Mouse (Mus musculus): ENCODE results near the gene Kat2b.
A peak's percentile ranks its signal among the peaks of the same experiment; 100 is the strongest.
"Not testable (repeated sequence)": the region's sequence is repeated elsewhere in the genome, so short reads cannot be mapped to it uniquely, and the experiment has no call there.

Kat2b gene

DNA sequence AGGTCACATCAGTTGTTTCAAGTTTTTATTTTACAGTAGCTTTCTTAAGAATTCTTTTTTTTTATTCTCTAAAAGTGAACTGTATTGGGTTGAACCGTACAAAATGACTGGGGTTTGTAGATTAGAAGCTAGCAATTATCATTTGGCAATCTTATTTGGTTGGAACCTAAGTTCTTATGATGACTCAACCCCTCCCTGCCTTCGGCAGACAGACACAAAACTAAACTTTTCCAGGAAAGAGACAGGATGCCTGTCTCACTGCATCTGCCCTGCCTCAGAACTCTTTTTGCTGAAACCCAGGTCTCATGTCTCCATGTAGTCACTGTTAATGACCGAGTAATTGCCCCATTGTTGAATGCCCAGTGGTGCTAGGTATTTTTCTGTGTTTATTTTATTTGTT, 97.6 kb downstream of the Kat2b start:
- DNase-seq, result no peak

DNA sequence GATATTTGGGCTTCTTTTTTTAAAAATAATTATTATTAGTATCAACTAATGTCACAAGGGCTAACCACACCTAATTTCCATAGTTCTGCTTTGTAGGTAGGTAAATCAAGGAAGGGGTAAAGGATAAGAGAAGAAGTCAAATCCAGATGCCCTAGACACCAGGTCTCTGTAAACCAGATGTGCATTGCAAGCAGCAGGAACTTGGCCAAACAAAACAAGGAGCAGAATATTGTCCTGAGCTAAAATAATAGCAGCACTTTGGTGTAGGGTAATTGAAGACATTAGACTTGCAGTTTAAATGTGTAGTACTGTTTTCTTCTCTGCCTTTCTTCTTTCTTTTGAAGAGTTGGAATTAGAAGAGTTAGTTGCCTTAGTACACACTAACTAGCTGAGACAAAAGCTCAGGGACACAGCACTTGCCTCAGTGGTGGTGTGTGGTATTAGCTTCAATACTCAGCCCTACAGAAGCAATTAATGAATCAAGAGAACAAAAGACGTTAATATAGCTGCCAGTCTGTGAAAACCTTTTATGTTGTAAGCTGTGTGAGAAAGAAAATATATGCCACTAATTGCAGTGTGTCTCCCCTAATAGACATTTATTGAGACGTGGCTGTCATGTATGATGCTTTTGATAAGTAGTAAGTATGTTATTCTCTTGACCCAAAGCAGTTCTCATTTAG, 98.2 kb downstream of the Kat2b start:
- DNase-seq, result no peak

DNA sequence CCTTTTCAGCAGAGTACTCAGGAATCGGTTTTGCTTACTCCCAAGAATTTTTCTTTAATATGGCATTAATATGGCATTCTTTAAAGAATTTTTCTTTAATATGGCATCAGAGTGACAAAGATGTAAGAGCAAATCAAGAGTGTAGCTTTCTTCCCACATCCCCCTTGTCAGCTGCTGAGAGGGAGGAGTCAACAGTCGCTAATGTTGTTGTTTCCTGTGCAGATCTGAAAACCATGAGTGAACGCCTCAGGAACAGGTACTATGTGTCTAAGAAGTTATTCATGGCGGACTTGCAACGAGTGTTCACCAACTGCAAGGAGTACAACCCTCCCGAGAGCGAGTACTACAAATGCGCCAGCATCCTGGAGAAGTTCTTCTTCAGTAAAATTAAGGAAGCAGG, 103.8 kb downstream of the Kat2b start:
- DNase-seq, result no peak

DNA sequence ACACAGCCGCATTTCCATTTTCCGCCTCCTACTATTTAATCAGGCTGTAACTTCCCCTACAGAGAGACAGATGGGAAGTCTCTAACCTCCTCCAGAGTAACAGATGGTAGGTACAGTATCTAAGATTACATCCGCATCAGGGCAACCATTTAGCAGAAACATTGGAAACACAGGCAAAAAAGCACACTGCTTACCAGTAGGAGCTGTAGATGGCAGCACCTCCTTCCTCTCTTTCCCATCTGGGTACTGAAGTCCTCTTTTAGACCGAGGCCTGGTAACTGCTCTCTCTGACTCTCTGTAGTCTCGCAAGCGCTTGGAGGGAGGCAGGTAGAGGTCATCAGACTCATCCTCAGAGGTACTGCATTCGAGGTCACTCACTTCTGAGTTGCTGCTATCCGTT, 112.1 kb downstream of the Kat2b start:
- DNase-seq, result no peak

- DNase-seq, result no peak
Measured at GRCm38 (mm10) chr17:53688321-53688720, 121.7 kb downstream of the Kat2b start.

DNA sequence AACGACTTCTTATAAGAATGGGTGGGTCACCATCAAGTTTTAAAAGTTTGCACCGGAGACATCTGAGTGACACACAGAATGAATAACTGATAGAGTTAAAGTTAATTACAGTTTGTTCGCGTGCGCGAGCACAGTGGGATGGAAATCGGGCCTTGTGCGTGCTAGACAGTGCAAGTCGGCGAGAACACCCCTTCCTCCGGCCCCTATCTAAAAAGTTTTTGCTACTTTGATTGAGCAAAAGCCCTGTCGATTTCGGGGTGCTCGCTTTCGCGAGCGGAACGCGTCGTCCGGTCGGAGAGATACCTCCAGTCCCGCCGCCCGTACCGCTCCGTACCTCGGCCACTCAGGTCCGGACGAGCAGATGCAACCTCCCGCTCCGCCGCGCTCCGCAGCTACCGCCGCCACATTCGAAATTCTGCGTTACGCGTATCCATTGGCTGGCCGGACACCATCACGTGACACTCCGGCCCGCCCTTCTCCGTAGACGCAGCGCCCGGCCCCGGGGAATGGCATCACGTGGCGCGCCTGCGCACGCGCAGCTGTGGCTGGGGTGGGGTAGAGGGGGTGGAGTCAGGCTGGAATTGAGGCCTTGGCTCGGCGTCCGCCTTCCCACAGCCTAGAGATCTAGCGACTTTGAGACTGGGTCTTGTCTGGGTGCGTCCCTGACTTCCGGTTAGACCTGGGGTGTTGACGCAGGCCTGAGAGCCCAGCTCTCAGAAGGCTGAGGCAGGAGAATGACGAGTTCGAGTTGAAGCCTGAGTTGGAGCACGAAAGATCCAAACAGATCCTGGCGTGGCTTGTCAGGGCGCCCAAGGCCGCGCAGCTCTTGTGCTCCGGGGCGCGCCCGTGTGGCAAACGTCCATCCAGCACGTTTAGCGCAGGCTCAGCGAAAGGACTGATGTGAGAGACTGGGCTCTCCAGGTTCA, 122.5 kb downstream of the Kat2b start, which contains the start of gene Sgo1:
Sgo1 (minus strand) TSS at position 457 of the 926 bp plus-strand sequence.
- peak; percentile 97 to 98 for DNase-seq

GRCm38 (mm10) chr17:53689946-53690345, 123.3 kb downstream of the Kat2b start:
- DNase-seq, result no peak

DNA sequence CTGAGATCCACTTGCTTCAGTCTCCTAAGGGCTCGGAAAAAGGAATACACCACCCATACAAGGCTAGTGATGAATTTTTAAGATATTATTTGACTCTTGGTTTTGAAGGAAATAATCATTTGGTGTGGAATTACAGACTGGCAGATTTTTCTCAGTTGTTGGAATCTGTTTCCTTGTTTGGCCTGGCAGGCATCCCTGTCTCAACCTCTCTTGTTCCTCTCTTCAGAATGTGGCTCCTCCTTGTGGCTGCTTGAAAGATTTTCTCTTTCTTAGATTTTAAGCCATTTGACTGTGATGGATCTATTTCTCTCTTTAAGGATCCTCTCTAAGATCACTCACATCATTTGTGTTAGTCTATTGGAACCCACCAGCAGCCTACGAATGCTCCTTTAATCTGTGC, 127.4 kb downstream of the Kat2b start:
- no peak for DNase-seq

- DNase-seq, result not testable (repeated sequence)
Measured at GRCm38 (mm10) chr17:53697521-53697920, 130.9 kb downstream of the Kat2b start.

DNA sequence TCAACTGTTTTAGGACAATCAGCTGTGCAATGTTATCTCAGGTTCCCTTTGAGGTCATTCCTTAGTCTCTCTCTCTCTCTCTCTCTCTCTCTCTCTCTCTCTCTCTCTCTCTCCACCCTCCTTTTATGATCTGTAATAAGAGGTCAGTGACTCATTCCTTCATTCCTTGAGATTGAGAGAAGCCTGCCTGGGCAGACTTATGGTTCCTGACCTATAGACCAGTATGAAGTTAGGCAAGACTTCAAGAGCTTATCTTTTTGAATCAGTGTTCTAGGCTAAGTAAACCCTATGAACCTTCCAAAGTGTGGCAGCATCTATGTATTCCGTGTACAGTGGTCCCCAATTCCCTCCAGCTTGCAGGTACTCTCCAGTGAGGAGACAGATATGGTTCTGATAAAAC, 147.8 kb downstream of the Kat2b start:
- no peak for DNase-seq

GRCm38 (mm10) chr17:53715161-53715560, 148.5 kb downstream of the Kat2b start:
- DNase-seq, result not testable (repeated sequence)

- no peak for DNase-seq
Measured at GRCm38 (mm10) chr17:53718474-53718873, 151.8 kb downstream of the Kat2b start.

GRCm38 (mm10) chr17:53718916-53719315, 152.3 kb downstream of the Kat2b start:
- not testable (repeated sequence) for DNase-seq

Data from thymus, postnatal 36 days (tissue).